Mouse (Mus musculus): ENCODE measurements around the gene Etnk2. TPM values are rescaled to one million over a fixed set of nuclear protein-coding genes. Genes with fewer than 3 reads are reported as not detected.

Gene Etnk2
- polyA plus RNA-seq, 1 experiment, result 0.25 TPM

DNA sequence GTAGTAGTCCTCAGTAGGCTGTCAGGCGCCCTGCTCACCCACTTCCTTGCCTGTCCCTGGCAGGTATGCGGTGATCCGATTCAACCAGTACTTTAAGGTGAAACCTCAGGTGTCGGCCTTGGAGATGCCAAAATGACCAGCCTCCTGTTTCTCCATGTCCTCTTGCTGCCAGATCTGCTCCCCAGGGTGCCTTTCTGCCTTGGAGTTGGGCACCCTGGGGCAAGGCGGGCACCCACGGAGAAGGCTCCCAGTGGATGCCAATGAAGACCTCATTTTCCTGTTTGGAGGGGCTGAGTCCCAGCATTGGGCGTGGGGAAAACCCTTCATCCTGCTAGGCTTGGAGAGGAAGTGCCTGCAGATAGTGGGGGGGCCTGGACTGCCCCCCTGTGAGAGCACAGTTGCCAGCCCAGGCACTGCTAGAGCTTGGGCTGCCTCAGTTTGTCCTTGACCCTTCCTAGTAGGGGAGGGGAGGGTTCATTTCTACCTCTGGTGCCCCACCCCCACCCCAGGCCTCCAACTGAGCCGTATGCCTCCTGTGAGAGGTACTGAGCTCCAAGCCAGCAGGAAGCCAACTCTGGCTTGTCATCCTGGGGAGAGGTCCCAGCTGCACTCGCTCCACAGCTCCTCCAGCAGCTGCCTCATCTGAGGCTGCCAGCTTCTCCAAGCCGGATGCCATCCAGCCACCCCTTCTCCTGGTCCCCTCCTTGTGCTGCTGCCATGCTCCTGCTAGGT, 16.0 kb downstream of the Etnk2 start:
- H3K4me1 ChIP-seq (ENCODE audit: control insufficient read depth, insufficient read depth, low read length), result no peaks in the 10 kb centered on the region
- TF ChIP-seq POLR2A (IDR thresholded peaks at IDR 0.05; ENCODE audit: low read depth, low read length) (no peak), CTCF (IDR thresholded peaks at IDR 0.05; ENCODE audit: borderline replicate concordance, insufficient read depth, low read length) (no peak)
- H3K27ac ChIP-seq (ENCODE audit: insufficient read depth, low read length), result no peak overlapping the region
- no peak overlapping the region for H3K4me3 ChIP-seq (ENCODE audit: insufficient read depth, low read length)

DNA sequence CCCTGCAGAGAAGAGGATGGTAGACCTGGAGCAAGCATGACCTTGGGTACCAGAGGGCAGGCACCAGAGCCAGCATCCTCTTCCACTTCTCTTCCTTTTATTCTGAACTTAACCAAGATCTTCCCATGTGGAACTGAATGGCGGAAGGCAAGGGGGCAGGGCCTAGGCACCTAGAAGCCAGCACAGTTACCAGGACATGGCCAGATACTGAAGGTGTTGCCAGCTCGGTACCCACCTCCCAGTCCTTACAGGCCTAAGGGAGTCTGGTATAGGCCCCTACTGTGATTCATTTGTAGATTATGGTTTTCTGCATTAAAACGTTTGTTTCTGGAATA, 16.6 kb downstream of the Etnk2 start:
- no peak for TF ChIP-seq POLR2A (IDR thresholded peaks at IDR 0.05; ENCODE audit: low read depth, low read length)
- no peak for TF ChIP-seq CTCF (IDR thresholded peaks at IDR 0.05; ENCODE audit: borderline replicate concordance, insufficient read depth, low read length)
- Histone ChIP-seq H3K4me1 (ENCODE audit: control insufficient read depth, insufficient read depth, low read length) (no peaks in the 10 kb centered on the region), H3K4me3 (ENCODE audit: insufficient read depth, low read length) (no peak overlapping the region), H3K27ac (ENCODE audit: insufficient read depth, low read length) (no peak overlapping the region)

DNA sequence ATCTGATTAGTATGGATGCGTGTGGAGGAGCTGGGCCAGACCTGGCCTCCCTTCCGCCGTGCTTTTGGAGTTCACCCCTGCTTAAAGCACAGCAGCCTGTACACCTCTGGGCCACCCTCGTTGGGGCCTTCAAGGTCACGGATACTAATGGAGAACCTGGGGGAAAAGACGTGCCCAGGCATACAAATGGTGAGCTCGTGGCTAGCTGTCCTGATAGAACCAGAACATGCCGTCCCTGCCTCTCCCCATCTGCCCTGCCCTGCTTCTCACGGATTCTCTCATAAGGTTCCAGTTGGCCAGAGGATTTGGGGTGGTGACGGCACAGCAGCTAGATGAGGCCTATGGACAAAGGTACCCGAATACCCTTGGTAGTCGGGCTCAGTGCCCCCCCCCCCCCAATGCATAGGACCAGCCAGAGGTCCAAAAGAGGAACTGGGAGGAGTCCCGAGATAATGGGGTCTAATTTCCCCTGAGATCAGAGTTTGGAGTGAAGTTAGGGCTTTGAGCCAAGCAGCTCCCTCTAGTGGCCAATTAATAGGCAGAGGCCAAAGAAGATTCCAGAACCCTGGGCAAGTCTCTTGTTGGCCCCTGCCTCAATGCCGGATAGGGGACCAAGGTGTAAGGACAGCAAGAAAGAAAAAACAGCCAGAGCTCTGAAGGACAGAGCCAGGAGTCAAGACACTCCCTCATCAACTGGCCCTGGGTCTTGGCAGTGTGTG, 17.1 kb downstream of the Etnk2 start:
- no peaks in the 10 kb centered on the region for H3K4me1 ChIP-seq (ENCODE audit: control insufficient read depth, insufficient read depth, low read length)
- TF ChIP-seq CTCF (IDR thresholded peaks at IDR 0.05; ENCODE audit: borderline replicate concordance, insufficient read depth, low read length) (no peak), POLR2A (IDR thresholded peaks at IDR 0.05; ENCODE audit: low read depth, low read length) (no peak)
- no peak overlapping the region for H3K27ac ChIP-seq (ENCODE audit: insufficient read depth, low read length)
- H3K4me3 ChIP-seq (ENCODE audit: insufficient read depth, low read length), result no peak overlapping the region

DNA sequence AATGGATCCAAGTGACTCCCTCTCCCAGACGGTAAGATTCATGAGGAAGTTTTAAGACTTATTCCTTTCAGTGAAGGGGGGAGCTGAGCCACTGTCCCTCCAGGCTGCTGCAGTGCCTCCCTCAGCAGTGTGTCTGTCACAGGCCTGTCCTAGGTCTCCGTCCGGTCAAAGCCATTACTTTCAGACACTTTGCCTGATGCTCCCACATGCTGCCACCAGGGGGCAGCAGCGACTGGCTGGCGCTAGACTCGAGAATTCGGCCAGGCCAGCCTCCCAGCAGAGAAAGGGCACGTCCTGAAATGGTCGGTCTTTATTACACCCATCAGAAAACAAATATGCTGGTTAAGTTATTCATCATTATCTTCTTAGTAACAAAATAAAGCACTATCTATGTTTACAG, 18.6 kb downstream of the Etnk2 start:
- no peak for TF ChIP-seq POLR2A (IDR thresholded peaks at IDR 0.05; ENCODE audit: low read depth, low read length)
- peak; percentile 94 for TF ChIP-seq CTCF (IDR thresholded peaks at IDR 0.05; ENCODE audit: borderline replicate concordance, insufficient read depth, low read length)
- H3K27ac ChIP-seq (ENCODE audit: insufficient read depth, low read length), result no peak overlapping the region
- H3K4me1 ChIP-seq (ENCODE audit: control insufficient read depth, insufficient read depth, low read length), result no peaks in the 10 kb centered on the region
- no peak overlapping the region for H3K4me3 ChIP-seq (ENCODE audit: insufficient read depth, low read length)

DNA sequence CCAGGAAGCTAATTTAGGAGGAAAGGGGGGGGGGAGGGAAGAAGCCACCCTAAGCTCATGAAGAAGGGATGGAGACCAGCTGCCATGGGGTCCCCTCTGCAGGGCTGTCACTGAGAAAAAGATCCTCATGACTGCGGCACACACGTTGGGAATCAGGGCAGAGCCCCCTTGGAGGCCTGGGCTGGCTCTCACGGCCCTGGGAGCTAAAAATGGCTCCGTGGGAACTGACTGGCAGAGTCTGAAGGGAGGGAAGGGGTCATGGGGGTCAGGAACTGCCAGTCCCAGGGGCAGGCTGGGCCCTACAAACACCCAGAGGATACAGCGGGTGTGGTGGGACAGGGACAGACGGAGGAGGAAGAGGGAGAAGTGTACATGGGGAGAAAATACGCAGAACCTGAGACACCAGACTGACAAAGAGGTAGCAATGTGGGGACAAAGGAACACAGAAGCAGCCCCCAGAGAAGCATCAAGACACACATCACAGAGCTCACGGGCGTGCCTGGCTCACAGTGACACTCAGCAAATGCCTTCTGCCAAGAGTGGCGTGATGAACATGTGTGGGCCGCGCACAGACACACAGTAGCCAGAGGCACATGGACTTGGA, 19.3 kb downstream of the Etnk2 start:
- no peak overlapping the region for H3K27ac ChIP-seq (ENCODE audit: insufficient read depth, low read length)
- no peak overlapping the region for H3K4me3 ChIP-seq (ENCODE audit: insufficient read depth, low read length)
- H3K4me1 ChIP-seq (ENCODE audit: control insufficient read depth, insufficient read depth, low read length), result no peaks in the 10 kb centered on the region
- TF ChIP-seq POLR2A (IDR thresholded peaks at IDR 0.05; ENCODE audit: low read depth, low read length), result no peak
- no peak for TF ChIP-seq CTCF (IDR thresholded peaks at IDR 0.05; ENCODE audit: borderline replicate concordance, insufficient read depth, low read length)

DNA sequence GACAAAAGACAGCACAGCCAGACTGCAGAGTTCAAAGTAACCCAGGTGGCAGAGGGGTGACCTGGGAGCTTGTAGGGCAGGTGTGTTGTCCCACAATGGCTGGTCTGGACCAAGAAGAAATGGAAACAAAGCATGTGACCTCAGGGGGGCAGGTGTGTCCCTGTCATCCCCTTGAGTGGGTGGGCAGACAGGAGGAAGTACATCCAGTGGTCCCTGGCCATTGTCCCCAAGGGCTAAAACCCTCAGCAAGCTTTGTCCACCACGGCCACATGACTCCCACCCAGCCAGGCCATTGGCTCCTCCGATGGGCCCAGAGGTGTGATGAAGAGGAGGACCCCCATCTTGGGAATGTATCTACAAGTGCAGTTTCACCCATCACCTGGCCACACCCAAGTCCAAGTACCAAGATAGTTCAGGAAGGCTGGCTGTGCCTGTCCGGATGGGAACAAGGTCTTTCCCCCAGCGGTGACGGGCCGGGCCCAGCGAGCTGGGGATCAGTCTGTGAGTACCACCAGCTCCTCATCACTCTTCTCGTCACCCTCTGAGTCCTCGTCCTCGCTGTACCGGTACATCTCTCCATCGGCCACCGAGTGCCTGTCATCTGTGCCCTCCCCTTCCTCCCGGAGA, 19.9 kb downstream of the Etnk2 start:
- Histone ChIP-seq H3K4me1 (ENCODE audit: control insufficient read depth, insufficient read depth, low read length) (no peaks in the 10 kb centered on the region), H3K27ac (ENCODE audit: insufficient read depth, low read length) (no peak overlapping the region), H3K4me3 (ENCODE audit: insufficient read depth, low read length) (no peak overlapping the region)
- TF ChIP-seq CTCF (IDR thresholded peaks at IDR 0.05; ENCODE audit: borderline replicate concordance, insufficient read depth, low read length), result no peak
- TF ChIP-seq POLR2A (IDR thresholded peaks at IDR 0.05; ENCODE audit: low read depth, low read length), result no peak

DNA sequence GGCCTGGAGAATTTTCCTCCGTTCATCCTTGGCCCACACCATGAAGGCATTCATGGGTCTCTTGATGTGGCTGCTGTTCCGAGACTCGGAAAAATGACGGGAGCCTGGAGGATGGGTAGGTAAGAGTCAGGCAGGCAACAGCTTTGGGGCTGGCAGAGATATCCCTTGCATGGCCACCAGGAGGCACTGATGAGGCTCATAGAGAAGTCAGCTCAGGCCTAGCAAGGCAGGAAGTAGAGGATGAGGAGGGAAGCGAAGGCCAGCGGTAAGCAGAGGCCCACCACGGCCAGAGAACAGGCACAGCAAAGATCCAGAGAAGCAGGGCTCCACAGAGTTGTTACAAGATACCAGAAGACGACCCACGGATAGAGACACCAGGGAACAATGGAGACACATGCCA, 22.1 kb downstream of the Etnk2 start:
- no peak overlapping the region for H3K27ac ChIP-seq (ENCODE audit: insufficient read depth, low read length)
- no peak overlapping the region for H3K4me3 ChIP-seq (ENCODE audit: insufficient read depth, low read length)
- no peaks in the 10 kb centered on the region for H3K4me1 ChIP-seq (ENCODE audit: control insufficient read depth, insufficient read depth, low read length)
- TF ChIP-seq CTCF (IDR thresholded peaks at IDR 0.05; ENCODE audit: borderline replicate concordance, insufficient read depth, low read length) (peak; percentile 65; the same call in 1 of the 2 replicates), POLR2A (IDR thresholded peaks at IDR 0.05; ENCODE audit: low read depth, low read length) (no peak)

DNA sequence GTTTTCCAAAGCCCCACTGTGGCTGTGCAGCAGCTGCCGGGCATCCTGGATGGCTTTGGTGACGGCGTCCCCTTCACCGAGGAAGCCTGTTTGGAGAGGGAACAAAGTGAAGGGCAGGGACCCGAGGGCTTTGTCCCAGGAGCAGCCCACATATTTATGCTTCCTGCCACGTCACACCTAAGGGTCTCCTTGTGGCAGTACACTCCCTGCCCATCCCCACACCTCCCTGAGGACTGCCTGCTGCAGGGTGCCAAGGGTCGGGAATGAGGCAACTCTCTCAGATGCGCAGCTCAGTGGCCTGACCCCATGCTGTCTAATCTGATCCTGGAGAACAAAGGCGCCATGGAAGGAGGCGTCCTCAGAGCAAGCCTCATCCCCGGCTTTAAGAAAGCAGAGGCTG, 22.8 kb downstream of the Etnk2 start:
- no peaks in the 10 kb centered on the region for H3K4me1 ChIP-seq (ENCODE audit: control insufficient read depth, insufficient read depth, low read length)
- H3K27ac ChIP-seq (ENCODE audit: insufficient read depth, low read length), result no peak overlapping the region
- TF ChIP-seq CTCF (IDR thresholded peaks at IDR 0.05; ENCODE audit: borderline replicate concordance, insufficient read depth, low read length) (no peak), POLR2A (IDR thresholded peaks at IDR 0.05; ENCODE audit: low read depth, low read length) (no peak)
- no peak overlapping the region for H3K4me3 ChIP-seq (ENCODE audit: insufficient read depth, low read length)

DNA sequence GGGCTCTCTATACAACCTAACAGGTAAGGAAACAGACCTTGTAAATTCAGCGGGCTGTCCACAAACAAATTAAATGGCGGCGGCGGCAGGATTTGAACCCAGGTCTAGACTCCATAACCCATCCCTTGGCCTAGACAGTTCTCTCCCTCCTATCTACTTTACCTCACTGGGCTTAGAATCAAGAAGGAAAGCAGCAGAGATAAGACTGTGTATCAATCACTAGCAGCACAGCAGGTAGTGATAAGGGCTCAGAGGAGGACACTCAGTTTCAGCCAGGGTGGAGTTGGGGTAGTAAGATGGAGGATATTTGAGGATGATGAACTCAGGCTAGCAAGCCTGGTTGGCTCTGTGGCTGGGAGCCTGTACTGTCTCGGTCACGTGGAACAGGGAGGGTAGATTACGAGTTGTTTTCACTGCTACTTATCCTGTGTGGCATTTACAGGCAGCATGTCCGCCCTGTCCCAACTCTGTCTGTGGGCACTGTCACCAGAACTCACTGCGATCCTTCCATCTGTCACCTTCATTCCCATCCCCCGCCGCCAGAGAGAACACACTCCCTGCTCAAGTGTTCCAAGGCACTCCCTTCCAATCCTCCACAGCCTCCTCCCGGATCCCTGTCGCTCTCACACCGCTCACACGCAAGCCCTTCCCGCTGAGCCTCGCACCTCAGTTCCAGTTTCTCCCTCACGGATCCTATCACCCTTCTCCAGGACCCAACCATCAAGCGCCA, 24.3 kb downstream of the Etnk2 start:
- no peak overlapping the region for H3K4me3 ChIP-seq (ENCODE audit: insufficient read depth, low read length)
- no peaks in the 10 kb centered on the region for H3K4me1 ChIP-seq (ENCODE audit: control insufficient read depth, insufficient read depth, low read length)
- TF ChIP-seq POLR2A (IDR thresholded peaks at IDR 0.05; ENCODE audit: low read depth, low read length) (no peak), CTCF (IDR thresholded peaks at IDR 0.05; ENCODE audit: borderline replicate concordance, insufficient read depth, low read length) (no peak)
- no peak overlapping the region for H3K27ac ChIP-seq (ENCODE audit: insufficient read depth, low read length)
